Mouse (Mus musculus) retina, adult 2 months (tissue): Measurements from ENCODE around the gene Slc25a18.

Experiments
- DNase-seq: peaks from one replicate; pipeline ENCODE4 v3.0.0-alpha.2; 2012; ENCODE audit warnings: low read depth, low spot score

Slc25a18 gene

GRCm38 (mm10) chr6:120773149-120773628 lies at the start of gene Slc25a18:
Gene Slc25a18, plus strand, starts transcription at chr6:120773578.
- no peak for DNase-seq

- no peak for DNase-seq
These were observed 47.4 kb upstream of the Slc25a18 start for GRCm38 (mm10) chr6:120725986-120726385.

- DNase-seq = no peak
These were observed 37.4 kb upstream of the Slc25a18 start for GRCm38 (mm10) chr6:120736011-120736410.

- peak; percentile 46 for DNase-seq
These were observed 36.8 kb upstream of the Slc25a18 start for GRCm38 (mm10) chr6:120736566-120736965.

- no peak for DNase-seq
These were observed 30.2 kb upstream of the Slc25a18 start for GRCm38 (mm10) chr6:120743130-120743529.

GRCm38 (mm10) chr6:120744266-120744665 lies 29.1 kb upstream of the Slc25a18 start:
- DNase-seq = no peak

GRCm38 (mm10) chr6:120746416-120746815 lies 27.0 kb upstream of the Slc25a18 start:
- no peak for DNase-seq

- no peak for DNase-seq
These were observed 12.2 kb upstream of the Slc25a18 start for GRCm38 (mm10) chr6:120761151-120761550.

- DNase-seq = no peak
These were observed 3.4 kb upstream of the Slc25a18 start for GRCm38 (mm10) chr6:120769972-120770371.

- DNase-seq = no peak
These were observed 2.0 kb upstream of the Slc25a18 start for GRCm38 (mm10) chr6:120771366-120771765.

GRCm38 (mm10) chr6:120772025-120772424 lies 1.4 kb upstream of the Slc25a18 start:
- DNase-seq = no peak

GRCm38 (mm10) chr6:120773763-120774162 lies 385 bp downstream of the Slc25a18 start:
- DNase-seq = no peak

- no peak for DNase-seq
These were observed 2.9 kb downstream of the Slc25a18 start for GRCm38 (mm10) chr6:120776286-120776685.

- DNase-seq = no peak
These were observed 4.2 kb downstream of the Slc25a18 start for GRCm38 (mm10) chr6:120777533-120777932.

GRCm38 (mm10) chr6:120778226-120778625 lies 4.8 kb downstream of the Slc25a18 start:
- no peak for DNase-seq

- DNase-seq = no peak
These were observed 9.6 kb downstream of the Slc25a18 start for GRCm38 (mm10) chr6:120782948-120783347.

- DNase-seq = no peak
These were observed 11.0 kb downstream of the Slc25a18 start for GRCm38 (mm10) chr6:120784351-120784750.

GRCm38 (mm10) chr6:120788068-120788607 lies 14.8 kb downstream of the Slc25a18 start:
- no peak for DNase-seq

GRCm38 (mm10) chr6:120788904-120789303 lies 15.5 kb downstream of the Slc25a18 start:
- DNase-seq = no peak

- DNase-seq = no peak
These were observed 16.8 kb downstream of the Slc25a18 start for GRCm38 (mm10) chr6:120790153-120790552.

- no peak for DNase-seq
These were observed 17.3 kb downstream of the Slc25a18 start for GRCm38 (mm10) chr6:120790717-120791116.

- no peak for DNase-seq
These were observed 19.6 kb downstream of the Slc25a18 start for GRCm38 (mm10) chr6:120792947-120793346.

GRCm38 (mm10) chr6:120795422-120796086 lies 22.2 kb downstream of the Slc25a18 start:
- DNase-seq = peak; percentile 39
